Mouse (Mus musculus) lung, adult 2 months (tissue): ENCODE measurements around the gene Slco1a1. TPM values are rescaled to one million over a fixed set of nuclear protein-coding genes. Genes with fewer than 3 reads are reported as not detected.
"Not testable (repeated sequence)": the region's sequence is repeated elsewhere in the genome, so short reads cannot be mapped to it uniquely, and the experiment has no call there.

Experiments
- DNase-seq: peaks from one replicate; pipeline ENCODE4 v3.0.0; 2022
- H3K4me1 ChIP-seq: fragments of 200-500 bp; 2 replicates; pipeline ENCODE4 v1.6.1; 2011; ENCODE audit warnings: low read length; ENCODE audit not compliant: control insufficient read depth, insufficient read depth
- H3K4me3 ChIP-seq: fragments of 200-500 bp; replicated peaks from 2 replicates; pipeline ENCODE3; 2011; ENCODE audit warnings: low read depth, mild to moderate bottlenecking, control low read depth, low read length; ENCODE audit errors: extremely low read depth
- CTCF ChIP-seq: fragments of 200-500 bp; IDR thresholded peaks from 2 replicates; pipeline ENCODE4 v1.5.1; 2011; ENCODE audit warnings: mild to moderate bottlenecking, low read length, control low read depth; ENCODE audit not compliant: insufficient read depth
- POLR2A ChIP-seq: fragments of 200-500 bp; IDR thresholded peaks from 2 replicates; pipeline ENCODE4 v1.6.1; 2011; ENCODE audit warnings: low read depth, mild to moderate bottlenecking, control low read depth, low read length, borderline replicate concordance; ENCODE audit errors: extremely low read depth
- WGBS: fragments of 180-500 bp; shearing (Covaris S2); methylation state at CpG from one replicate; pipeline ENCODE4 v1.1.7; 2018; 5-methylcytosine and 5-hydroxymethylcytosine counted together
- polyA plus RNA-seq: library from polyadenylated mRNA; depleted of rRNA; stranded (reverse); fragments of >200 nt; gene quantifications from 2 replicates; pipeline ENCODE4 v1.2.3, GENCODE M21; 2012; rRNA removed

Slco1a1 gene
- polyA plus RNA-seq, 1 experiment: 0.05 TPM

DNA sequence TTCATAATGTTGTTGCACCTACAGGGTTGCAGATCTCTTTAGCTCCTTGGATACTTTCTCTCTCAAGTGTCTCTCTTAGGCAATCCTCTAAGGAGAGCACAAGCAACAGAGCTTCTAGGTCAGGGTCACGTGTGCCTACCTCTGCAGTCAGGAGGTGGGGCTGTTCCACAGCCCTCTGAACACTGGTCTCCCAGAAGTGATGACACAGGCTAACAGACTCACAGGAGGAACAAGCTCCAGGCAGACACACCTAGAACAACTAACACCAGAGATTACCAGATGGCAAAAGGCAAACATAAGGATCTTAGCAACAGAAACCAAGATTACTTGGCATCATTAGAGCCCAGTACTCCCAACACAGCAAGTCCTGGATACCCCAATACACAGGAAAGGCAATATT, 64.2 kb downstream of the Slco1a1 start:
- 48% methylated on average over 1 of the region's 1 CpGs for WGBS
- Histone ChIP-seq H3K4me1 (no peaks in the 10 kb centered on the region), H3K4me3 (no peak overlapping the region)
- TF ChIP-seq POLR2A (no peak), CTCF (no peak)
- DNase-seq: no peak

DNA sequence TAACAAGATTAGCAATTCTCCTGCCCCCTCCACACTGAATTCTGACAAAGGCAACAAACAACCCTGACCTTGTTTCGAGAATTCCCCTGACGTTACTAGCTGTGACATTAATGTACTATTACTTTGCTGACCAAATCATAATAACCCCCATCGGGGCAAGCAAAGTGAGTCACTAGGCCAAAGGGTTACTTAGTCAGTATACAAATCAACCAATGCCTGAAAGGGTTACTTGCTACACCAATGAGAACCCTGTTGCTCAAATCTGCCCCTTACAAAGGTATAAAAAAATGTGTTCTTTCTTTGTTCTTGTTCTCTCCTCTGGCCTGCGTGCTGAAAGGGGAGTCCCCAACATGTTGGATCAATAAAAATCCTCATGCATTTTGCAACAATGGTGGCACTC, 71.0 kb downstream of the Slco1a1 start:
- WGBS: 86% methylated on average over 4 of the region's 4 CpGs
- H3K4me1 ChIP-seq, DNase-seq, H3K4me3 ChIP-seq: not testable (repeated sequence)

DNA sequence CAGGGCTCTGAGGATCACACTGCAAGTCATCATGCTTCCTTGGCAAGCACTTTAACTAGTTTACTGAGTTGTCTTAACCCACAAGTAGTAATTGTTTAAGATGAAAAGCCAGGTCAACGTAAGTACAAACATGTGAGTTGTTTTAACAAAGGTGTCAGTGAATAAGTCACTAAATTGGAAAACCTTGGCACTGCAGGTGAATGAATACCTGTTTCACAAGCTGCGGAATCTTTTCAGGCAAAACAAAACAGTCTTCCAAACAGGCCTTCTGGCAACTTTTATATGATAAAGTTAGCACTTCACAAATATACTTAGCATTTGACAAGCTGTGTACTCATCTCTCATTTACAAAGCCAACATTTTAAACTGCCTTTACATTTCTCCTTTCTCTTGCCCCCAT, 75.1 kb downstream of the Slco1a1 start:
- no peak for TF ChIP-seq CTCF
- Histone ChIP-seq H3K4me1 (no peaks in the 10 kb centered on the region), H3K4me3 (no peak overlapping the region)
- 67% methylated on average over 2 of the region's 2 CpGs for WGBS
- DNase-seq: no peak

DNA sequence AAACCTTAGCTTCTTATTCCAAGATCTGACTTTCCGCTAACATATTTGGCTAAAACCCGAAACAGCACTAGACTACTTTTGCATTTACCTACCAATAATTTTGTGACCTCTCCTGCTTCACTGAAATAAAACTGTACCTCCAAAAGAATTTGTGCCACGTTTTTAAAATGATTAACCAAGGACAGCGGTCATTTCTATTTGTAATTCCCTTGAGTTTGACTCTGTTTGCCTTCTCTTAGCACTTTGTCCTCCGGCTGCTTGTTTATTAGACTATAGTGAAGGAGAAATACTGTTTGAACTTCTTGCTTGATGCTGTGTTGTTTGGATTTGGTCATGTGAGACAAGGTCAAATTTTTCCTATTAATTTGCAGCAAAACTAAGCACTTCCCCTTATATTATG, 78.0 kb downstream of the Slco1a1 start:
- Histone ChIP-seq H3K4me3 (no peak overlapping the region), H3K4me1 (no peaks in the 10 kb centered on the region)
- WGBS: 78% methylated on average over 5 of the region's 5 CpGs
- no peak for DNase-seq
- TF ChIP-seq POLR2A (no peak), CTCF (no peak)

DNA sequence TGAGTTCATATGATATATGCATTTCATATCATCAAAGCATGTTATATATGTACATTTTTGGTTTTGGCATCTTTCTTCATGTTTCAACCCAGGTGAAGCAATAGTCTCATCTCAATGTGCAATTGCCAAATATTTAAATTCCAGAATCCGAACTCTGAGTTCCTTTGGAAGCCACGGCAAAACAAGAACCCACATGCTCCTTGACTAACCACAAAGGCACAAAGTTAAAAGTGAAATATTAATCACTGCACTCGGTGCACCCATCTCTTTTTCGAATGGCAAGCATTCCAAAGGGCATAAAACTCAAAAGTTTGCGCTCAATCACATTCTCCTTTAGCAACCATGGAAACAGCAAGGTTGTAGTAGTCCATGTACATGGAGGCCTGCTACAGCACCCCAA, 80.7 kb downstream of the Slco1a1 start:
- H3K4me1 ChIP-seq: no peaks in the 10 kb centered on the region
- no peak overlapping the region for H3K4me3 ChIP-seq
- TF ChIP-seq POLR2A (no peak), CTCF (no peak)
- no peak for DNase-seq
- 80% methylated on average over 5 of the region's 5 CpGs for WGBS

DNA sequence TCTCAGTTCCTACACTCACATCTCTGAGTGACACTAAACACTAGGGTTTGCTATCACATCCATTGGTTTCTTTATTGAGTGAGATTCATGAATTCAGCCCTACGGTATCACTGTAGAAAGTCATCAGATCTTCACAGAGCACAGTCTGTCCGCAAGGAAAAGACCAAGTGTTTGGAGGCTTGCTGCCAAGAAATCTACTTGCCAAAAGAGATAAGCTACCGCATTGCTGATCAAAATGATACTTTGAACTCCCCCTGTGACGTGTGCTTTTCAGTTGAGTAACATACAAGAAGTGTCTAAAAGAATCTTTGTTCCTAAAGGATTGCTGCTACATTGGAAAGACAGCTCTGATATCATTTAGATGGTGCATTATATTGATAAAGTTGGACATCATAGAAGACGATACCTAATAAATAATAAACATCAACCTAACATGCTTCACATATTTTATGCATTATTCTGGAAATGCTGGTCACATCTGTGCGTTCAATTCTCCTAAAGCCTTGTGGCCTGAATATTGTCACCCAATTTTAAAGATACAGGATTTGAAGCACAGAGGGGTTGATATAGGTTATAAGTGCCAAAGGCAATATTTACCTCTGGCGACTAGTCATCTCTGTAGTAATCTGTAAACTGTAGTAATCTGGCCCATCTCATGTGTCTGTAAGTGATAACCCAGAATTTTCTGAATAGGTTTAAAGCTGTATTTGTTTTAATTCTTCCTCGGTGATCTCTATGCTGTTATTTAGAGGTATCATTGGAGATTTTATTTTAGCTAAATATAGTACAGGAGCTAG, 88.8 kb downstream of the Slco1a1 start:
- no peak for DNase-seq
- Histone ChIP-seq H3K4me1 (no peaks in the 10 kb centered on the region), H3K4me3 (no peak overlapping the region)
- no peak for TF ChIP-seq POLR2A
- TF ChIP-seq CTCF: no peak
- WGBS: 49% methylated on average over 8 of the region's 8 CpGs

Other genes with a start within 250 kb of the Slco1a1 start
- not detected in 2 replicates for gene Gm5724, start 173.2 kb downstream of the Slco1a1 start, polyA plus RNA-seq
- gene Slco1a4, start 90.8 kb downstream of the Slco1a1 start, polyA plus RNA-seq: 0.02 TPM in 1 of 2 replicates, not detected in the other
- not detected in 2 replicates for gene Gm6614, start 64.5 kb upstream of the Slco1a1 start, polyA plus RNA-seq